Mouse (Mus musculus) heart, postnatal 0 days (tissue): ENCODE results near the gene Mael. TPM values are rescaled to one million over a fixed set of nuclear protein-coding genes. Genes with fewer than 3 reads are reported as not detected.

ENCODE experiments used
- ATAC-seq: fragments of 200-750 bp; cut with Nextera tagmentation; 2 replicates; pipeline ENCODE4 v1.8.0; 2017; ENCODE audit warnings: low read depth, moderate number of reproducible peaks, moderate library complexity; ENCODE audit not compliant: insufficient read depth
- DNase-seq: peaks from one replicate; pipeline ENCODE4 v3.0.0-alpha.2; 2016; ENCODE audit warnings: low spot score
- H3K27ac ChIP-seq: fragments of 300-500 bp; sonication (generic); 2 replicates; pipeline ENCODE4 v1.5.1; 2014; ENCODE audit warnings: low read depth, mild to moderate bottlenecking
- H3K27me3 ChIP-seq: fragments of 300-500 bp; sonication (generic); 2 replicates; pipeline ENCODE4 v1.6.1; 2014; ENCODE audit warnings: low read length, mixed read lengths; ENCODE audit not compliant: control insufficient read depth, insufficient read depth
- H3K36me3 ChIP-seq: fragments of 300-500 bp; sonication (generic); replicated peaks from 2 replicates; pipeline ENCODE4 v1.6.1; 2014; ENCODE audit warnings: low read length, mixed read lengths; ENCODE audit not compliant: control insufficient read depth, insufficient read depth
- H3K4me1 ChIP-seq: fragments of 300-500 bp; sonication (generic); 2 replicates; pipeline ENCODE4 v1.6.1; 2014; ENCODE audit warnings: antibody characterized with exemption; ENCODE audit not compliant: control insufficient read depth, insufficient read depth
- H3K4me2 ChIP-seq: fragments of 300-500 bp; sonication (generic); 2 replicates; pipeline ENCODE4 v1.6.1; 2014; ENCODE audit warnings: low read depth, mild to moderate bottlenecking, low read length, moderate library complexity
- H3K4me3 ChIP-seq: fragments of 300-500 bp; sonication (generic); 2 replicates; pipeline ENCODE4 v1.5.1; 2014; ENCODE audit warnings: low read depth, low read length
- H3K9ac ChIP-seq: fragments of 300-500 bp; sonication (generic); replicated peaks from 2 replicates; pipeline ENCODE4 v1.6.1; 2014; ENCODE audit warnings: low read depth, low read length, mixed read lengths
- H3K9me3 ChIP-seq: fragments of 300-500 bp; sonication (generic); replicated peaks from 2 replicates; pipeline ENCODE4 v1.6.1; 2016; ENCODE audit warnings: low read length; ENCODE audit not compliant: control insufficient read depth
- CTCF ChIP-seq: IDR thresholded peaks from 2 replicates; pipeline ENCODE4 v1.5.1; 2016; ENCODE audit warnings: antibody characterized with exemption, control low read depth, low read depth
- EP300 ChIP-seq: IDR thresholded peaks from 2 replicates; pipeline ENCODE4 v1.6.1; 2016; ENCODE audit warnings: antibody characterized with exemption, low read depth
- WGBS: fragments of 180-500 bp; shearing (Covaris S2); extraction: QIAGEN DNeasy Blood & Tissue Kit; methylation state at CpG from one replicate; pipeline ENCODE4 v1.1.7; 2014; 5-methylcytosine and 5-hydroxymethylcytosine counted together
- polyA plus RNA-seq: library from polyadenylated mRNA; unstranded; fragments of >200 nt; fragmentation: Nextera tagmentation; extraction: Ambion mirVana; gene quantifications from 2 replicates; pipeline ENCODE4 v1.2.1, GENCODE M21; 2015
- total RNA-seq: library from RNA; depleted of rRNA; stranded (reverse); fragments of >200 nt; gene quantifications from 2 replicates; pipeline ENCODE4 v1.2.3, GENCODE M21; 2014; ENCODE audit warnings: low replicate concordance

The Mael gene
- total and polyA plus RNA-seq, 2 experiments from 2014 or later, result not detected

- no peak overlapping the region for H3K9ac ChIP-seq
- H3K27ac ChIP-seq, result no peak overlapping the region
- no peaks in the 10 kb centered on the region; the same call in 1 of the 2 replicates for H3K4me1 ChIP-seq
- H3K9me3 ChIP-seq, result no peaks in the 10 kb centered on the region
- no peak for DNase-seq
- H3K27me3 ChIP-seq, result peaks cover 4% of the 10 kb centered on the region; the same call in 1 of the 2 replicates
- WGBS, result 71% methylated on average over 3 of the region's 3 CpGs
- H3K4me3 ChIP-seq, result no peak overlapping the region
- ATAC-seq, result no peak
- no peaks in the 10 kb centered on the region for H3K36me3 ChIP-seq
- TF ChIP-seq EP300 (no peak), CTCF (no peak)
- H3K4me2 ChIP-seq, result no peak overlapping the region
Observed at GRCm38 (mm10) chr1:166281836-166282235, 43.3 kb upstream of the Mael start.

DNA sequence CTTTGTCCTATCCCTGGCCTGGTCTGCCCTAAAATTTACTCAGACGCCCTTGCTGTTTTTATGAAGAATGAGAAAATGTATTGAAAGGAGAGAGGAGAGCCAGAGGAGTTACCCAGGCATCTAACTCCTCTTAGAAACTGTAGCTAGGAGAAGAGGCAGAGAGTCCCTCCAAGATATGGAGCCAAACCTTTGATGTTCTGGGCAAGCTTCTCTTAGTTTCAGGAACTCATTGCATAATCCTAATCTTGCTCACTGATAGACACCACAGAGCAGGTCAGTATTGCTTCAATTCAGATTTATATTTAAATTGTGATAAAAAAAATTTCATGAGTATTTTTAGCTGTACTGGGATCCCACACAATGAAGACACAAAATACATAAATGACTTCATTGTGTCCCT, 42.7 kb upstream of the Mael start:
- TF ChIP-seq CTCF (no peak), EP300 (no peak)
- ATAC-seq (no peak), DNase-seq (no peak)
- WGBS, result 86% methylated on average over 1 of the region's 1 CpGs
- Histone ChIP-seq H3K4me3 (no peak overlapping the region), H3K9me3 (no peaks in the 10 kb centered on the region), H3K36me3 (no peaks in the 10 kb centered on the region), H3K4me1 (no peaks in the 10 kb centered on the region; the same call in 1 of the 2 replicates), H3K4me2 (no peak overlapping the region), H3K27ac (no peak overlapping the region), H3K9ac (no peak overlapping the region), H3K27me3 (peaks cover 4% of the 10 kb centered on the region; the same call in 1 of the 2 replicates)

GRCm38 (mm10) chr1:166280566-166280965, 42.0 kb upstream of the Mael start:
- Histone ChIP-seq H3K27me3 (peaks cover 4% of the 10 kb centered on the region; the same call in 1 of the 2 replicates), H3K27ac (no peak overlapping the region), H3K4me3 (no peak overlapping the region), H3K9me3 (no peaks in the 10 kb centered on the region), H3K36me3 (no peaks in the 10 kb centered on the region), H3K4me1 (no peaks in the 10 kb centered on the region; the same call in 1 of the 2 replicates), H3K9ac (no peak overlapping the region), H3K4me2 (no peak overlapping the region)
- TF ChIP-seq EP300 (no peak), CTCF (no peak)
- no peak for ATAC-seq
- WGBS, result 27% methylated on average over 1 of the region's 1 CpGs
- no peak for DNase-seq

DNA sequence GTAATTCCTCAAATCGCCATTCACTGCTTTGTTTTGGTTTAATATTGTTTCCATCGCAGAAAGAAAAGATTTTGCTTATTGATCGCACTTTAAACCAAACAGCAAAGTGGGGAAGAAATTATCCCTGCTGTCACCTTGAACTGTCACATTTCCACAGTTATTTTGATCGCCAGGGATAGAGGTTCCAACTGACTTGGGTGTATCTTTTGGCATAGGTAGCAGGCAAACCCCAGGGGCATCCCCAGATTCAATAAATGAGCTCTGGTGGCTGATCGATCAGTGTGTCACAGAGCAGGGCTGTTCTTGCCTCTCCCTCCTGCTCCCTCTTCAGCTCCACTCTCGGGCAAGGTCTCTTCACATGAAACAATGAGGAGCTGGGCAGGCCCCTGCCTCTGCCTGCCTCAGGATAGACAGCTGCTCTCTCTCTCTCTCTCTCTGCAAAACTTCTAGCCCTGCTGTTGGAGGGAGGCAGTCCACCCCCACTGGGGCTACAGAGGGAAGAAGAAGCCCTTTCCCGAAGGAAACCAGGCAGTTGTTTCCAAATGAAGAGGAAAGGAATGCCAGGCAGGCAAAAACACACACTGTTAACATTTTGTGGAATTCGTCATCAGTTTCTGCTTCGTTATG, 41.1 kb upstream of the Mael start:
- ATAC-seq (no peak), DNase-seq (no peak)
- H3K27ac ChIP-seq, result no peak overlapping the region
- H3K4me3 ChIP-seq, result no peak overlapping the region
- WGBS, result 54% methylated on average over 9 of the region's 9 CpGs
- no peak overlapping the region for H3K9ac ChIP-seq
- no peak overlapping the region for H3K4me2 ChIP-seq
- H3K9me3 ChIP-seq, result no peaks in the 10 kb centered on the region
- no peak for TF ChIP-seq EP300
- TF ChIP-seq CTCF, result no peak
- H3K27me3 ChIP-seq, result peaks cover 4% of the 10 kb centered on the region; the same call in 1 of the 2 replicates
- no peaks in the 10 kb centered on the region; the same call in 1 of the 2 replicates for H3K4me1 ChIP-seq
- H3K36me3 ChIP-seq, result no peaks in the 10 kb centered on the region

DNA sequence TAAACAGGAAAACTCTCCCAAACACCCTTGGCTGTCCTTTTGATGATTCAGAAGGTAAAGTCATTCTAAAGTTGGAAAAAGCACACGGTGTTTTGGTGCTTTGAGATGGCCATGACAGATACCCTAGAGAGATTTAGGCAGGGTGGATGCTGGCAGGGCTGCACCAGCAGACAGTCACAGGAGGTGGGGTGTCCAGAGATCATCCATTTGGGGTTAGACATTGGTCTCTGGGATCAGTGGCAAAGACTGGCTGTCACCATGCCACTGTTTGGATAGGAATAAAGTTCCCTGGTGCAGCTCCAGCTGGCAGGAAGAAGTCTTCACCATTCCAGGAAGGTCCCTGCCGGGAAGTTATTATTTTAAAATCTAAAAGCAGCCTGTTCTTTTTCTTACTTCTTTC, 40.2 kb upstream of the Mael start:
- no peaks in the 10 kb centered on the region for H3K36me3 ChIP-seq
- H3K9me3 ChIP-seq, result no peaks in the 10 kb centered on the region
- H3K9ac ChIP-seq, result no peak overlapping the region
- 0 out of 2 replicates have a peak, but pooled peaks cover 4% of the 10 kb centered on the region for H3K27me3 ChIP-seq
- ATAC-seq, result no peak
- no peaks in the 10 kb centered on the region; the same call in 1 of the 2 replicates for H3K4me1 ChIP-seq
- no peak overlapping the region for H3K27ac ChIP-seq
- TF ChIP-seq CTCF (no peak), EP300 (no peak)
- H3K4me3 ChIP-seq, result no peak overlapping the region
- no peak for DNase-seq
- no peak overlapping the region for H3K4me2 ChIP-seq
- 41% methylated on average over 2 of the region's 2 CpGs for WGBS

GRCm38 (mm10) chr1:166268218-166268617, 29.7 kb upstream of the Mael start:
- no peak overlapping the region for H3K27ac ChIP-seq
- no peak for TF ChIP-seq EP300
- no peak for TF ChIP-seq CTCF
- ATAC-seq (no peak), DNase-seq (no peak)
- H3K4me1 ChIP-seq, result no peaks in the 10 kb centered on the region
- H3K9me3 ChIP-seq, result no peaks in the 10 kb centered on the region
- no peaks in the 10 kb centered on the region for H3K36me3 ChIP-seq
- no peak overlapping the region for H3K4me3 ChIP-seq
- WGBS, result 70% methylated on average over 5 of the region's 5 CpGs
- no peaks in the 10 kb centered on the region for H3K27me3 ChIP-seq
- H3K9ac ChIP-seq, result no peak overlapping the region
- no peak overlapping the region for H3K4me2 ChIP-seq
